Mouse (Mus musculus) adrenal gland, adult (tissue): ENCODE results near the gene G430095P16Rik.

Experiments
- DNase-seq, 2 experiments: peaks; one replicate each; pipeline ENCODE4 v3.0.0; 2022 to 2023; ENCODE audit warnings: low spot score in 1 of 2; ENCODE audit not compliant: inconsistent age in 2 of 2

G430095P16Rik gene

GRCm38 (mm10) chr8:84702963-84703465 lies 19.8 kb upstream of the G430095P16Rik start:
- DNase-seq: no peak

- no peak for DNase-seq
Measured at GRCm38 (mm10) chr8:84703466-84704249, 19.1 kb upstream of the G430095P16Rik start.

- DNase-seq: peak; percentile 78 to 92
Measured at GRCm38 (mm10) chr8:84704356-84704755, 18.5 kb upstream of the G430095P16Rik start.

GRCm38 (mm10) chr8:84704867-84705831 lies 17.7 kb upstream of the G430095P16Rik start:
- DNase-seq: peak in 1 of 2 experiments; percentile 59

GRCm38 (mm10) chr8:84705960-84706359 lies 16.8 kb upstream of the G430095P16Rik start:
- DNase-seq: no peak

- peak in 1 of 2 experiments; percentile 76 for DNase-seq
Measured at GRCm38 (mm10) chr8:84706610-84707266, 16.1 kb upstream of the G430095P16Rik start.

GRCm38 (mm10) chr8:84707267-84707883 lies 15.4 kb upstream of the G430095P16Rik start:
- peak in 1 of 2 experiments; percentile 74 for DNase-seq

- no peak for DNase-seq
Measured at GRCm38 (mm10) chr8:84708071-84708541, 14.7 kb upstream of the G430095P16Rik start.

GRCm38 (mm10) chr8:84708774-84709475 lies 13.9 kb upstream of the G430095P16Rik start:
- peak; percentile 79 to 94 for DNase-seq

- peak in 1 of 2 experiments; percentile 32 for DNase-seq
Measured at GRCm38 (mm10) chr8:84709931-84710330, 12.9 kb upstream of the G430095P16Rik start.

- no peak for DNase-seq
Measured at GRCm38 (mm10) chr8:84711312-84711711, 11.5 kb upstream of the G430095P16Rik start.

- DNase-seq: peak in 1 of 2 experiments; percentile 42
Measured at GRCm38 (mm10) chr8:84711933-84712758, 10.7 kb upstream of the G430095P16Rik start.

- DNase-seq: no peak
Measured at GRCm38 (mm10) chr8:84712759-84713120, 10.1 kb upstream of the G430095P16Rik start.

- no peak for DNase-seq
Measured at GRCm38 (mm10) chr8:84713381-84713780, 9.4 kb upstream of the G430095P16Rik start.

GRCm38 (mm10) chr8:84714161-84714560 lies 8.6 kb upstream of the G430095P16Rik start:
- DNase-seq: no peak

GRCm38 (mm10) chr8:84715893-84716468 lies 6.8 kb upstream of the G430095P16Rik start:
- no peak for DNase-seq

- no peak for DNase-seq
Measured at GRCm38 (mm10) chr8:84716790-84717189, 6.0 kb upstream of the G430095P16Rik start.

GRCm38 (mm10) chr8:84718476-84718875 lies 4.3 kb upstream of the G430095P16Rik start:
- DNase-seq: no peak
